Mouse (Mus musculus): ENCODE measurements around the gene Kcnq1. TPM values are rescaled to one million over a fixed set of nuclear protein-coding genes. Genes with fewer than 3 reads are reported as not detected.
A peak's percentile ranks its signal among the peaks of the same experiment; 100 is the strongest.

Gene Kcnq1
- polyA plus RNA-seq, 1 experiment from 2014 or later = 1.5 TPM

GRCm38 (mm10) chr7:143357831-143358230 is 251.7 kb downstream of the Kcnq1 start:
- Histone ChIP-seq H3K9me3 (ENCODE audit: control insufficient read depth, low read length) (no peaks in the 10 kb centered on the region), H3K9ac (ENCODE audit: low read length) (no peak overlapping the region), H3K4me2 (ENCODE audit: low read depth, low read length, severe bottlenecking) (no peak overlapping the region), H3K4me3 (ENCODE audit: low read depth, low read length) (no peak overlapping the region), H3K27ac (ENCODE audit: low read depth, low read length) (no peak overlapping the region), H3K36me3 (ENCODE audit: control insufficient read depth, insufficient read depth, low read length) (no peaks in the 10 kb centered on the region), H3K4me1 (replicated peaks; ENCODE audit: control insufficient read depth, insufficient read depth, low read length) (no peaks in the 10 kb centered on the region), H3K27me3 (ENCODE audit: control insufficient read depth, insufficient read depth, low read length) (peaks cover 44% of the 10 kb centered on the region)
- no peak for ATAC-seq (replicated peaks; ENCODE audit: low FRiP score)
- no peak for DNase-seq (ENCODE audit: low spot score)
- 81% methylated on average over 4 of the region's 4 CpGs for WGBS

- Histone ChIP-seq H3K36me3 (ENCODE audit: control insufficient read depth, insufficient read depth, low read length) (no peaks in the 10 kb centered on the region), H3K9me3 (ENCODE audit: control insufficient read depth, low read length) (no peaks in the 10 kb centered on the region), H3K4me3 (ENCODE audit: low read depth, low read length) (no peak overlapping the region), H3K4me2 (ENCODE audit: low read depth, low read length, severe bottlenecking) (no peak overlapping the region), H3K27ac (ENCODE audit: low read depth, low read length) (no peak overlapping the region), H3K9ac (ENCODE audit: low read length) (no peak overlapping the region), H3K27me3 (ENCODE audit: control insufficient read depth, insufficient read depth, low read length) (peaks cover 62% of the 10 kb centered on the region), H3K4me1 (replicated peaks; ENCODE audit: control insufficient read depth, insufficient read depth, low read length) (no peaks in the 10 kb centered on the region)
- 68% methylated on average over 1 of the region's 1 CpGs for WGBS
- DNase-seq (ENCODE audit: low spot score) (no peak), ATAC-seq (replicated peaks; ENCODE audit: low FRiP score) (no peak)
Measured at GRCm38 (mm10) chr7:143359762-143360161, 253.6 kb downstream of the Kcnq1 start.

GRCm38 (mm10) chr7:143360776-143361175 is 254.6 kb downstream of the Kcnq1 start:
- no peak overlapping the region for H3K9ac ChIP-seq (ENCODE audit: low read length)
- no peaks in the 10 kb centered on the region for H3K36me3 ChIP-seq (ENCODE audit: control insufficient read depth, insufficient read depth, low read length)
- 75% methylated on average over 5 of the region's 5 CpGs for WGBS
- no peaks in the 10 kb centered on the region for H3K4me1 ChIP-seq (replicated peaks; ENCODE audit: control insufficient read depth, insufficient read depth, low read length)
- H3K27ac ChIP-seq (ENCODE audit: low read depth, low read length) = no peak overlapping the region
- H3K9me3 ChIP-seq (ENCODE audit: control insufficient read depth, low read length) = no peaks in the 10 kb centered on the region
- no peak for ATAC-seq (replicated peaks; ENCODE audit: low FRiP score)
- H3K4me2 ChIP-seq (ENCODE audit: low read depth, low read length, severe bottlenecking) = no peak overlapping the region
- H3K27me3 ChIP-seq (ENCODE audit: control insufficient read depth, insufficient read depth, low read length) = peaks cover 72% of the 10 kb centered on the region
- no peak overlapping the region for H3K4me3 ChIP-seq (ENCODE audit: low read depth, low read length)
- no peak for DNase-seq (ENCODE audit: low spot score)

GRCm38 (mm10) chr7:143364092-143364832 is 258.1 kb downstream of the Kcnq1 start:
- H3K4me2 ChIP-seq (ENCODE audit: low read depth, low read length, severe bottlenecking) = no peak overlapping the region
- no peak overlapping the region for H3K4me3 ChIP-seq (ENCODE audit: low read depth, low read length)
- WGBS = 94% methylated on average over 7 of the region's 7 CpGs

GRCm38 (mm10) chr7:143364969-143365839 is 259.0 kb downstream of the Kcnq1 start:
- Histone ChIP-seq H3K9ac (ENCODE audit: low read length) (no peak overlapping the region), H3K4me2 (ENCODE audit: low read depth, low read length, severe bottlenecking) (no peak overlapping the region), H3K27ac (ENCODE audit: low read depth, low read length) (no peak overlapping the region), H3K9me3 (ENCODE audit: control insufficient read depth, low read length) (no peaks in the 10 kb centered on the region), H3K4me1 (replicated peaks; ENCODE audit: control insufficient read depth, insufficient read depth, low read length) (peaks cover 5% of the 10 kb centered on the region; the same call in 1 of the 2 replicates), H3K36me3 (ENCODE audit: control insufficient read depth, insufficient read depth, low read length) (no peaks in the 10 kb centered on the region), H3K27me3 (ENCODE audit: control insufficient read depth, insufficient read depth, low read length) (peaks cover 64% of the 10 kb centered on the region), H3K4me3 (ENCODE audit: low read depth, low read length) (no peak overlapping the region)
- DNase-seq (ENCODE audit: low spot score) (no peak), ATAC-seq (replicated peaks; ENCODE audit: low FRiP score) (no peak)
- 84% methylated on average over 8 of the region's 8 CpGs for WGBS

More at GRCm38 (mm10) chr7:143364092-143364832, 258.1 kb downstream of the Kcnq1 start:
- no peak for ATAC-seq (replicated peaks; ENCODE audit: low FRiP score)
- Histone ChIP-seq H3K9ac (ENCODE audit: low read length) (no peak overlapping the region), H3K4me1 (replicated peaks; ENCODE audit: control insufficient read depth, insufficient read depth, low read length) (peaks cover 5% of the 10 kb centered on the region; the same call in 1 of the 2 replicates), H3K27me3 (ENCODE audit: control insufficient read depth, insufficient read depth, low read length) (peaks cover 70% of the 10 kb centered on the region), H3K36me3 (ENCODE audit: control insufficient read depth, insufficient read depth, low read length) (no peaks in the 10 kb centered on the region), H3K9me3 (ENCODE audit: control insufficient read depth, low read length) (no peaks in the 10 kb centered on the region), H3K27ac (ENCODE audit: low read depth, low read length) (no peak overlapping the region)
- no peak for DNase-seq (ENCODE audit: low spot score)

- WGBS = 68% methylated on average over 20 of the region's 20 CpGs
- H3K27me3 ChIP-seq (ENCODE audit: control insufficient read depth, insufficient read depth, low read length) = peaks cover 65% of the 10 kb centered on the region
- no peak overlapping the region for H3K4me3 ChIP-seq (ENCODE audit: low read depth, low read length)
- H3K9me3 ChIP-seq (ENCODE audit: control insufficient read depth, low read length) = no peaks in the 10 kb centered on the region
- ATAC-seq (replicated peaks; ENCODE audit: low FRiP score) = no peak
- H3K4me1 ChIP-seq (replicated peaks; ENCODE audit: control insufficient read depth, insufficient read depth, low read length) = peaks cover 5% of the 10 kb centered on the region; the same call in 1 of the 2 replicates
- H3K4me2 ChIP-seq (ENCODE audit: low read depth, low read length, severe bottlenecking) = no peak overlapping the region
- no peak overlapping the region for H3K9ac ChIP-seq (ENCODE audit: low read length)
- no peak overlapping the region for H3K27ac ChIP-seq (ENCODE audit: low read depth, low read length)
- no peaks in the 10 kb centered on the region for H3K36me3 ChIP-seq (ENCODE audit: control insufficient read depth, insufficient read depth, low read length)
- no peak for DNase-seq (ENCODE audit: low spot score)
Measured at GRCm38 (mm10) chr7:143367366-143368266, 261.5 kb downstream of the Kcnq1 start.

- no peak for DNase-seq (ENCODE audit: low spot score)
- Histone ChIP-seq H3K4me1 (replicated peaks; ENCODE audit: control insufficient read depth, insufficient read depth, low read length) (peaks cover 5% of the 10 kb centered on the region; the same call in 1 of the 2 replicates), H3K36me3 (ENCODE audit: control insufficient read depth, insufficient read depth, low read length) (no peaks in the 10 kb centered on the region), H3K4me2 (ENCODE audit: low read depth, low read length, severe bottlenecking) (no peak overlapping the region), H3K9ac (ENCODE audit: low read length) (no peak overlapping the region), H3K27ac (ENCODE audit: low read depth, low read length) (no peak overlapping the region), H3K4me3 (ENCODE audit: low read depth, low read length) (no peak overlapping the region), H3K9me3 (ENCODE audit: control insufficient read depth, low read length) (no peaks in the 10 kb centered on the region), H3K27me3 (ENCODE audit: control insufficient read depth, insufficient read depth, low read length) (peaks cover 63% of the 10 kb centered on the region)
- 40% methylated on average over 7 of the region's 7 CpGs for WGBS
- ATAC-seq (replicated peaks; ENCODE audit: low FRiP score) = peak; percentile 49; the same call in 1 of the 2 replicates
Measured at GRCm38 (mm10) chr7:143368267-143368643, 262.1 kb downstream of the Kcnq1 start.

GRCm38 (mm10) chr7:143371336-143371735 is 265.2 kb downstream of the Kcnq1 start:
- Histone ChIP-seq H3K27me3 (ENCODE audit: control insufficient read depth, insufficient read depth, low read length) (peaks cover 54% of the 10 kb centered on the region), H3K9me3 (ENCODE audit: control insufficient read depth, low read length) (no peaks in the 10 kb centered on the region), H3K4me1 (replicated peaks; ENCODE audit: control insufficient read depth, insufficient read depth, low read length) (peaks cover 5% of the 10 kb centered on the region; the same call in 1 of the 2 replicates), H3K4me3 (ENCODE audit: low read depth, low read length) (no peak overlapping the region), H3K36me3 (ENCODE audit: control insufficient read depth, insufficient read depth, low read length) (no peaks in the 10 kb centered on the region), H3K9ac (ENCODE audit: low read length) (no peak overlapping the region), H3K4me2 (ENCODE audit: low read depth, low read length, severe bottlenecking) (no peak overlapping the region), H3K27ac (ENCODE audit: low read depth, low read length) (no peak overlapping the region)
- WGBS = 84% methylated on average over 2 of the region's 2 CpGs
- no peak for DNase-seq (ENCODE audit: low spot score)
- no peak for ATAC-seq (replicated peaks; ENCODE audit: low FRiP score)

Measured in forebrain, embryonic 11.5 days (tissue).